ENCODE assay signal across 22 mouse cellular contexts in the genomic region with DNA sequence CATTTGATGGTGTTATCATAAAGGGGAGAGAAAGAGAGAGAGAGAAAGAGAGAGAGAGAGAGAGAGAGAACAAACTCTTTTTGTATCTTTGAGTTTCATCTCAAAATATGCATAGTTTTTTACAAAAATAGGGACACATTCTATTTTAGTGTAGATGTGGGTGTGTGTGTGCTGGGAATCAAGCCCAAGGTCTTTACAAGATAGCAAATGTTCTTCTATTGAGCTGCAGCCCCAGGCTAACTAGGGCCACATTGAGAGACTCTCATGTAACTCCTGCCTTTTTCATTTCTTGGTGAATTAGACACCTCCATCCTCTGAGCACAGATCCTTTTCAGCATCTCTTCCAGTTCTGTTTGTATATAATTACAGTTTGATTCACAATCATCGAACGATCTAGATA.
"Had no signal": no experiment of that assay in that cellular context is flagged by ENCODE, and none has a peak within 500 bp of the region (broad histone marks: within the 10 kb centered on the region; RNA-seq: fewer than 3 reads in every experiment).

No protein-coding gene starts in this region.

- DNase-seq: heart, postnatal 10 days; heart, postnatal 14 days; heart, postnatal 36 days; heart, postnatal 4 days; kidney, adult 11 months; kidney, adult 18-20 months; kidney, adult 2 months; kidney, adult 8-10 months; kidney, adult 9 months; kidney, postnatal 10 days; kidney, postnatal 14 days; kidney, postnatal 25 days; kidney, postnatal 36 days; kidney, postnatal 4 days; layer of hippocampus, adult 9-11 months; layer of hippocampus, postnatal 36 days had no signal

- ATAC-seq: hindbrain, embryonic 16.5 days; hindbrain, postnatal 0 days; inflammation-experienced regulatory T-cells, adult 6 months; intestine, embryonic 15.5 days; intestine, embryonic 16.5 days; intestine, postnatal 0 days had no signal
